Mouse (Mus musculus): Measurements from ENCODE around the gene Pde8b. TPM values are rescaled to one million over a fixed set of nuclear protein-coding genes. Genes with fewer than 3 reads are reported as not detected.

The Pde8b gene
- polyA plus RNA-seq, 1 experiment from 2014 or later, result 2.5 TPM

- Histone ChIP-seq H3K9me3 (ENCODE audit: control insufficient read depth, low read length) (no peaks in the 10 kb centered on the region), H3K4me3 (ENCODE audit: low read depth, low read length) (no peak overlapping the region), H3K27ac (replicated peaks) (no peak overlapping the region), H3K36me3 (ENCODE audit: control insufficient read depth, insufficient read depth, low read length) (no peaks in the 10 kb centered on the region), H3K4me2 (replicated peaks; ENCODE audit: low read depth) (no peak overlapping the region), H3K9ac (ENCODE audit: low read length) (no peak overlapping the region), H3K27me3 (ENCODE audit: control insufficient read depth, insufficient read depth, low read length) (no peaks in the 10 kb centered on the region), H3K4me1 (replicated peaks; ENCODE audit: control insufficient read depth, insufficient read depth) (no peaks in the 10 kb centered on the region)
- TF ChIP-seq EP300 (optimal IDR thresholded peaks at IDR 0.05) (no peak), CTCF (IDR thresholded peaks at IDR 0.05; ENCODE audit: low read depth) (no peak)
- DNase-seq (ENCODE audit: low spot score) (no peak), ATAC-seq (ENCODE audit: low FRiP score, low TSS enrichment) (no peak)
- 58% methylated on average over 2 of the region's 2 CpGs for WGBS
These were observed 7.1 kb downstream of the Pde8b start for GRCm38 (mm10) chr13:95243026-95243425.

- no peak for DNase-seq (ENCODE audit: low spot score)
- Histone ChIP-seq H3K4me3 (ENCODE audit: low read depth, low read length) (no peak overlapping the region), H3K9ac (ENCODE audit: low read length) (no peak overlapping the region), H3K9me3 (ENCODE audit: control insufficient read depth, low read length) (no peaks in the 10 kb centered on the region), H3K4me1 (replicated peaks; ENCODE audit: control insufficient read depth, insufficient read depth) (no peaks in the 10 kb centered on the region), H3K27me3 (ENCODE audit: control insufficient read depth, insufficient read depth, low read length) (no peaks in the 10 kb centered on the region), H3K27ac (replicated peaks) (no peak overlapping the region), H3K4me2 (replicated peaks; ENCODE audit: low read depth) (no peak overlapping the region), H3K36me3 (ENCODE audit: control insufficient read depth, insufficient read depth, low read length) (no peaks in the 10 kb centered on the region)
- WGBS, result 90% methylated on average over 2 of the region's 2 CpGs
- TF ChIP-seq CTCF (IDR thresholded peaks at IDR 0.05; ENCODE audit: low read depth) (no peak), EP300 (optimal IDR thresholded peaks at IDR 0.05) (no peak)
- no peak for ATAC-seq (ENCODE audit: low FRiP score, low TSS enrichment)
These were observed 12.6 kb downstream of the Pde8b start for GRCm38 (mm10) chr13:95237488-95237887.

GRCm38 (mm10) chr13:95235261-95235660 is 14.9 kb downstream of the Pde8b start:
- 46% methylated on average over 8 of the region's 8 CpGs for WGBS
- TF ChIP-seq CTCF (IDR thresholded peaks at IDR 0.05; ENCODE audit: low read depth) (no peak), EP300 (optimal IDR thresholded peaks at IDR 0.05) (no peak)
- DNase-seq (ENCODE audit: low spot score), result no peak

GRCm38 (mm10) chr13:95231366-95232138 is 18.6 kb downstream of the Pde8b start:
- WGBS, result 80% methylated on average over 8 of the region's 8 CpGs
- ATAC-seq (ENCODE audit: low FRiP score, low TSS enrichment) (0 out of 2 replicates have a peak, but pooled peaks have one; percentile 54), DNase-seq (ENCODE audit: low spot score) (no peak)
- no peak overlapping the region for H3K27ac ChIP-seq (replicated peaks)
- H3K4me3 ChIP-seq (ENCODE audit: low read depth, low read length), result no peak overlapping the region
- TF ChIP-seq CTCF (IDR thresholded peaks at IDR 0.05; ENCODE audit: low read depth) (no peak), EP300 (optimal IDR thresholded peaks at IDR 0.05) (no peak)
- no peaks in the 10 kb centered on the region for H3K27me3 ChIP-seq (ENCODE audit: control insufficient read depth, insufficient read depth, low read length)
- no peak overlapping the region for H3K4me2 ChIP-seq (replicated peaks; ENCODE audit: low read depth)
- H3K36me3 ChIP-seq (ENCODE audit: control insufficient read depth, insufficient read depth, low read length), result no peaks in the 10 kb centered on the region
- H3K9ac ChIP-seq (ENCODE audit: low read length), result no peak overlapping the region
- H3K4me1 ChIP-seq (replicated peaks; ENCODE audit: control insufficient read depth, insufficient read depth), result no peaks in the 10 kb centered on the region
- H3K9me3 ChIP-seq (ENCODE audit: control insufficient read depth, low read length), result no peaks in the 10 kb centered on the region

More at GRCm38 (mm10) chr13:95235261-95235660, 14.9 kb downstream of the Pde8b start:
- no peak for ATAC-seq (ENCODE audit: low FRiP score, low TSS enrichment)
- Histone ChIP-seq H3K36me3 (ENCODE audit: control insufficient read depth, insufficient read depth, low read length) (no peaks in the 10 kb centered on the region), H3K27ac (replicated peaks) (no peak overlapping the region), H3K4me2 (replicated peaks; ENCODE audit: low read depth) (no peak overlapping the region), H3K4me3 (ENCODE audit: low read depth, low read length) (no peak overlapping the region), H3K9ac (ENCODE audit: low read length) (no peak overlapping the region), H3K4me1 (replicated peaks; ENCODE audit: control insufficient read depth, insufficient read depth) (no peaks in the 10 kb centered on the region), H3K9me3 (ENCODE audit: control insufficient read depth, low read length) (no peaks in the 10 kb centered on the region), H3K27me3 (ENCODE audit: control insufficient read depth, insufficient read depth, low read length) (no peaks in the 10 kb centered on the region)

GRCm38 (mm10) chr13:95230326-95230725 is 19.8 kb downstream of the Pde8b start:
- no peaks in the 10 kb centered on the region for H3K36me3 ChIP-seq (ENCODE audit: control insufficient read depth, insufficient read depth, low read length)
- H3K27me3 ChIP-seq (ENCODE audit: control insufficient read depth, insufficient read depth, low read length), result no peaks in the 10 kb centered on the region
- no peak overlapping the region for H3K9ac ChIP-seq (ENCODE audit: low read length)
- 31% methylated on average over 1 of the region's 1 CpGs for WGBS
- ATAC-seq (ENCODE audit: low FRiP score, low TSS enrichment), result no peak
- no peak for DNase-seq (ENCODE audit: low spot score)
- TF ChIP-seq EP300 (optimal IDR thresholded peaks at IDR 0.05), result no peak
- no peak for TF ChIP-seq CTCF (IDR thresholded peaks at IDR 0.05; ENCODE audit: low read depth)
- no peak overlapping the region for H3K27ac ChIP-seq (replicated peaks)
- no peak overlapping the region for H3K4me2 ChIP-seq (replicated peaks; ENCODE audit: low read depth)
- no peaks in the 10 kb centered on the region for H3K4me1 ChIP-seq (replicated peaks; ENCODE audit: control insufficient read depth, insufficient read depth)
- H3K4me3 ChIP-seq (ENCODE audit: low read depth, low read length), result no peak overlapping the region
- no peaks in the 10 kb centered on the region for H3K9me3 ChIP-seq (ENCODE audit: control insufficient read depth, low read length)

- no peak for DNase-seq (ENCODE audit: low spot score)
- TF ChIP-seq EP300 (optimal IDR thresholded peaks at IDR 0.05) (no peak), CTCF (IDR thresholded peaks at IDR 0.05; ENCODE audit: low read depth) (no peak)
These were observed 25.6 kb downstream of the Pde8b start for GRCm38 (mm10) chr13:95224491-95224890.

More at GRCm38 (mm10) chr13:95224491-95224890, 25.6 kb downstream of the Pde8b start:
- Histone ChIP-seq H3K9ac (ENCODE audit: low read length) (no peak overlapping the region), H3K27me3 (ENCODE audit: control insufficient read depth, insufficient read depth, low read length) (peaks cover 2% of the 10 kb centered on the region; the same call in 1 of the 2 replicates), H3K4me3 (ENCODE audit: low read depth, low read length) (no peak overlapping the region), H3K9me3 (ENCODE audit: control insufficient read depth, low read length) (no peaks in the 10 kb centered on the region), H3K27ac (replicated peaks) (no peak overlapping the region), H3K4me1 (replicated peaks; ENCODE audit: control insufficient read depth, insufficient read depth) (0 out of 2 replicates have a peak, but pooled peaks cover 2% of the 10 kb centered on the region), H3K4me2 (replicated peaks; ENCODE audit: low read depth) (no peak overlapping the region), H3K36me3 (ENCODE audit: control insufficient read depth, insufficient read depth, low read length) (no peaks in the 10 kb centered on the region)
- ATAC-seq (ENCODE audit: low FRiP score, low TSS enrichment), result no peak
- WGBS, result 85% methylated on average over 2 of the region's 2 CpGs

Data from stomach, postnatal 0 days (tissue).